Mouse (Mus musculus) brain, embryonic 14.5 days (tissue): ENCODE measurements around the gene Ccs.

Experiments used
- CTCF ChIP-seq: fragments of 200-500 bp; IDR thresholded peaks from 2 replicates; pipeline ENCODE4 v1.5.1; 2012; ENCODE audit warnings: inconsistent platforms, mild to moderate bottlenecking, moderate library complexity, borderline replicate concordance; ENCODE audit not compliant: insufficient read depth, insufficient read length; ENCODE audit errors: extremely low read depth
- POLR2A ChIP-seq: fragments of 200-500 bp; IDR thresholded peaks from 2 replicates; pipeline ENCODE4 v1.6.1; 2012; ENCODE audit warnings: mild to moderate bottlenecking, inconsistent platforms, borderline replicate concordance; ENCODE audit not compliant: poor library complexity, insufficient read depth, insufficient read length, severe bottlenecking; ENCODE audit errors: extremely low read depth

DNA sequence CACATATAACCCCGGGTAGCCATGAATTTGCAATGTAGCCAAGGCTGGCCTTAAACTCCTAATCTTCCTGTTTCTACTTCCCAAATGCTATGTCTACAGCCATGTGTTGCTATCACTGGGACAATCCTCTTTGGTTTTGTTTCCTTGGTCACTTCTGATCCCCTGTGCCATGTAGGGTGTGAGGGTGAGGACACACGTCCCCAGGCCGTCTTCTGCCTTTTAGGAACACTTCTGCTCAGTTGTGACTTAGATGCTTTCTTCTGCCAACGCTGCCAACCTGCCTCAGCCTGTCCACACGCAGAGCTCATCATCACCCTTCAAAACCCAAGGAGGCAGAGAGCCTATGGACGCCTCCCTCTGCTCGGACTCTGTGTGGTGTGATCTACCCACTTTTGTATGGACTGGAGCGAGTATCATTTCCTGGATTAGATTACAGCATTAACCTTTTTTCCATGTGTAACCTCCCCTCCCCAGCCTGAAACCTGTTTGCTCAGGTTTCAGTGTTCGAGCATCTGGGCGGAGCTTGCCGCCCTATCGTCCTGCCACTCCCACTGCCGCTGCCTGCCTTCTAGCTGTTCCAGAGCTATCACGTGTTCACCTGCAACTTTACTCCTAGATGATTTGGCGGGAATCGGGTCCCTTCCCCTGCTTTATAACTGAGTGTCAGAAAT, 10.6 kb downstream of the Ccs start:
- TF ChIP-seq CTCF (no peak), POLR2A (no peak)
